Mouse (Mus musculus) hindbrain, postnatal 0 days (tissue): ENCODE measurements around the gene Mcfd2. TPM values are rescaled to one million over a fixed set of nuclear protein-coding genes. Genes with fewer than 3 reads are reported as not detected.

Experiments used
- ATAC-seq: fragments of 200-750 bp; cut with Nextera tagmentation; 2 replicates; pipeline ENCODE4 v1.8.0; 2017; ENCODE audit warnings: mild to moderate bottlenecking, moderate TSS enrichment, moderate library complexity
- DNase-seq: peaks from one replicate; pipeline ENCODE4 v3.0.0-alpha.2; 2015; ENCODE audit warnings: low spot score
- H3K27ac ChIP-seq: fragments of 300-500 bp; sonication (generic); 2 replicates; pipeline ENCODE4 v1.5.1; 2014; ENCODE audit warnings: mild to moderate bottlenecking
- H3K27me3 ChIP-seq: fragments of 300-500 bp; sonication (generic); 2 replicates; pipeline ENCODE4 v1.6.1; 2014; ENCODE audit warnings: low read length, mixed read lengths; ENCODE audit not compliant: insufficient read depth
- H3K36me3 ChIP-seq: fragments of 300-500 bp; sonication (generic); 2 replicates; pipeline ENCODE4 v1.6.1; 2014; ENCODE audit warnings: low read length, mixed read lengths; ENCODE audit not compliant: insufficient read depth
- H3K4me1 ChIP-seq: fragments of 300-500 bp; sonication (generic); 2 replicates; pipeline ENCODE4 v1.6.1; 2014; ENCODE audit warnings: antibody characterized with exemption, low read length, mixed read lengths; ENCODE audit not compliant: insufficient read depth
- H3K4me2 ChIP-seq: fragments of 300-500 bp; sonication (generic); 2 replicates; pipeline ENCODE4 v1.6.1; 2014; ENCODE audit warnings: low read depth, mild to moderate bottlenecking, low read length, moderate library complexity, mixed read lengths
- H3K4me3 ChIP-seq: fragments of 300-500 bp; sonication (generic); 2 replicates; pipeline ENCODE4 v1.5.1; 2014; ENCODE audit warnings: low read length
- H3K9ac ChIP-seq: fragments of 300-500 bp; sonication (generic); replicated peaks from 2 replicates; pipeline ENCODE4 v1.6.1; 2014; ENCODE audit warnings: mild to moderate bottlenecking, low read length, moderate library complexity, mixed read lengths
- H3K9me3 ChIP-seq: fragments of 300-500 bp; sonication (generic); 2 replicates; pipeline ENCODE4 v1.6.1; 2016; ENCODE audit warnings: low read length, mixed read lengths
- CTCF ChIP-seq: IDR thresholded peaks from 2 replicates; pipeline ENCODE4 v1.5.1; 2016; ENCODE audit warnings: antibody characterized with exemption, control low read depth, low read depth
- WGBS: fragments of 180-500 bp; shearing (Covaris S2); extraction: QIAGEN DNeasy Blood & Tissue Kit; methylation state at CpG from one replicate; pipeline ENCODE4 v1.1.7; 2014; 5-methylcytosine and 5-hydroxymethylcytosine counted together
- polyA plus RNA-seq: library from polyadenylated mRNA; unstranded; fragments of >200 nt; fragmentation: Nextera tagmentation; extraction: Ambion mirVana; gene quantifications from 2 replicates; pipeline ENCODE4 v1.2.1, GENCODE M21; 2015
- total RNA-seq: library from RNA; depleted of rRNA; stranded (reverse); fragments of >200 nt; gene quantifications from 2 replicates; pipeline ENCODE4 v1.2.3, GENCODE M21; 2014; rRNA removed

The Mcfd2 gene
- total and polyA plus RNA-seq, 2 experiments from 2014 or later, result 36.5 to 40.4 TPM

DNA sequence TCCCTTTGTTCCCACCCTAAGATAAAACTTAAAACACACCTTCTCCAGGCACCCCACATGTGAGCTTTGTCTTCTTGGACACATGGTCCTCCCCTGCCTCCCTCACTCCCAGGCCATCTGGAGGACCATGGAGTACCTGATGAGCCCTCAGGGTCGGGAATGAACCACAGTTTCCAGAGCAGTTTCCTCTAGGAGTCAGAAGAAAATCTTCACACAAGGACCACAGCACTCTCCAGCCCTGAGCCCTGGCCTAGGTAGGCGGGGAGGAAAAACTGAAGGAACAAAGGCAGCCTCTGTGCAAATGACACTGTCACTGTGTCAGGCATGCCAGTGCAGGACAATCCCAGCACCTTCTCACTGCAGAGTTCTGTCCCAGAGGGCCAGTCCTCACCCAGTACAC lies 41.3 kb downstream of the Mcfd2 start:
- no peak overlapping the region for H3K9ac ChIP-seq

DNA sequence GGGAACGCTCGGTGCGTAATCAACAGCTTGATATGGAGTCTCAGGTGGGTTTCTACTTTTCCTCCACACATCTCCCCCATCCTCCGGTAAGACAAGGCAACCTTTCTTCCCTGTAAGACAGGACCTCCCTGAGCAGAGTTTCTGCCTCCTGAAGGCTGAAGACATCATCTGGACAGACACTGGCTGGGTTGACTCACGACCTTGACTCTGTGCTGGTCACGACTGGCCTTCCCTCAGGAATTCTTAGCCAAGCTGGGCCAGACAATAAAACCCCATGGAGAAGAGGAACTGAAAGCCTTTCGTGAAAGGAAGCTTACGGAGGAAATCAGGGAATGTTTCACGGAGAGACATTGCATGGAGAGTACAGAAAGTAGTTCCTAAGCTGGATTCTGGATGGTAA lies 46.3 kb downstream of the Mcfd2 start:
- WGBS, result 77% methylated on average over 9 of the region's 9 CpGs
- no peak for TF ChIP-seq CTCF
- no peak overlapping the region for H3K9ac ChIP-seq
- H3K9me3 ChIP-seq, result no peaks in the 10 kb centered on the region
- no peak overlapping the region for H3K4me2 ChIP-seq
- no peak overlapping the region for H3K4me3 ChIP-seq
- no peaks in the 10 kb centered on the region for H3K4me1 ChIP-seq
- no peaks in the 10 kb centered on the region for H3K36me3 ChIP-seq
- ATAC-seq (no peak), DNase-seq (no peak)
- no peaks in the 10 kb centered on the region for H3K27me3 ChIP-seq
- H3K27ac ChIP-seq, result no peak overlapping the region

More for the DNA sequence above, 41.3 kb downstream of the Mcfd2 start:
- Histone ChIP-seq H3K4me1 (no peaks in the 10 kb centered on the region), H3K27ac (no peak overlapping the region), H3K27me3 (no peaks in the 10 kb centered on the region), H3K36me3 (no peaks in the 10 kb centered on the region), H3K4me2 (no peak overlapping the region), H3K4me3 (no peak overlapping the region), H3K9me3 (no peaks in the 10 kb centered on the region)
- no peak for TF ChIP-seq CTCF
- DNase-seq (no peak), ATAC-seq (no peak)
- WGBS, result 46% methylated on average over 2 of the region's 2 CpGs

DNA sequence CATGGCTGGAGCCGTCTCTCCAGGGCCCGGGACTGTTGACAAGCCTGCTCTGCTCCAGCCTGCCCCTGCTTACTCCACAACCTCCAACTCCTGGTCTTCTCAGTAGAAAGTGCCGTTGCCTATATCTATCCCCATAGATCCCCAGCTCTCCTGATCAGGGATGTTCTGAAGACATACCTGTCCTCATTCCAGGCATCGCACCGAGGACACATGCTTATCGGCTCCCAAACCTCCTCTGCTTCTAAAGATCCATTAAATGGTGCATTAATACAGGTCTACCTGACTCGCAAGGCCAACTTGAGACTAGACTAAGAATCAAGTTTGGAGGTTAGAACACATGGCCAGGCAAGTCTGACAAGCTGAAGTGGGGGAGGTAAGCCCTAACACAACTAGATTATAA lies 51.2 kb downstream of the Mcfd2 start:
- 93% methylated on average over 7 of the region's 7 CpGs for whole genome bisulfite sequencing
- Histone ChIP-seq H3K27me3 (no peaks in the 10 kb centered on the region), H3K4me2 (no peak overlapping the region), H3K9me3 (no peaks in the 10 kb centered on the region), H3K4me1 (no peaks in the 10 kb centered on the region), H3K4me3 (no peak overlapping the region), H3K9ac (no peak overlapping the region), H3K27ac (no peak overlapping the region), H3K36me3 (no peaks in the 10 kb centered on the region)
- ATAC-seq (no peak), DNase-seq (no peak)
- no peak for TF ChIP-seq CTCF

DNA sequence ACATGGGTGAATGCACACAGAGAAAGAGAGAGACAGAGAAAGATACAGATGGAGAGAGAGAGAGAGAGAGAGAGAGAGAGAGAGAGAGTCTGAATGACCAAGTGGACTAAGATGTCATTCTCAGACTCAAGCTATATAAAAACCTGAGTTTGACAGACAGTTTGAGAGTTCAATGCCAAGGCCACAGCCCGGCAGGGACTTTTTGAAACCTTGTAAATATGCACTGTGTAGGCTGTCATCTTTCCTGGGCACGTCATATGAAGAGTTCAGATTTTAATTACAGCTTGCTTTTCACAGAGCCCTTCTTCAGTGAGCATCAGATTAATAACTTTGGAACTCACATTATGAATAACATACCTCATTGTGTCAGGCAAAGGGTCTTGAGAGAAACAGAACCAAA lies 55.2 kb downstream of the Mcfd2 start:
- Histone ChIP-seq H3K27me3 (no peaks in the 10 kb centered on the region), H3K36me3 (no peaks in the 10 kb centered on the region), H3K9me3 (no peaks in the 10 kb centered on the region), H3K4me2 (no peak overlapping the region), H3K4me3 (no peak overlapping the region), H3K4me1 (no peaks in the 10 kb centered on the region), H3K27ac (no peak overlapping the region), H3K9ac (no peak overlapping the region)
- DNase-seq, result no peak
- WGBS, result 56% methylated on average over 2 of the region's 2 CpGs
- no peak for ATAC-seq
- no peak for TF ChIP-seq CTCF

DNA sequence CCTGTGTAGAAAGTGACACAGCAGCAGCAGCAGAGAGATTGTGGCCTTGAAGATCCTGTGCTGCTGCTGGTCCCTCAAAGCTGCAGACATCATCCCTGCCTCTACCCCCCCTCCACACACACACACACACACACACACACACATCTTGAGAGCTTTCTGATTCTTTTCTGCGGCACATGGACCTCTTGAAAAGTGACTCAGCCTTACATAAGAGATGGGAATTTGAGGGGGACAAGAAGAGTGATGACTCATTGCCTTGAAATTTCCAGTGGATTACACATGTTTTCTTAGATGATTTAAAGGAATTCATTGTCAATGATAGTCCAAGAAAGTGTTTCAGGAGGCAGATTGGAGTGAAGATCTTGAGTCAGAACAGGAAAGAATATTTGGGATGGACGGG lies 58.9 kb downstream of the Mcfd2 start:
- no peak for ATAC-seq
- no peaks in the 10 kb centered on the region for H3K36me3 ChIP-seq
- TF ChIP-seq CTCF, result no peak
- H3K9me3 ChIP-seq, result no peaks in the 10 kb centered on the region
- H3K4me2 ChIP-seq, result no peak overlapping the region
- DNase-seq, result no peak
- H3K27me3 ChIP-seq, result no peaks in the 10 kb centered on the region
- no peaks in the 10 kb centered on the region for H3K4me1 ChIP-seq
- no peak overlapping the region for H3K27ac ChIP-seq
- WGBS, result 92% methylated on average over 2 of the region's 2 CpGs
- H3K4me3 ChIP-seq, result no peak overlapping the region
- H3K9ac ChIP-seq, result no peak overlapping the region

Other genes starting within 250 kb of the Mcfd2 start
- 12.8 and 15.7 TPM in 2 replicates for gene Pigf, start 240.5 kb downstream of the Mcfd2 start, total RNA-seq
- 31.3 and 33.3 TPM in 2 replicates for gene Pigf, start 240.5 kb downstream of the Mcfd2 start, polyA plus RNA-seq
- gene Cript, start 240.4 kb downstream of the Mcfd2 start, total RNA-seq, result 37.3 and 53.7 TPM in 2 replicates
- gene Cript, start 240.4 kb downstream of the Mcfd2 start, polyA plus RNA-seq, result 184 and 186 TPM in 2 replicates
- gene Socs5, start 158.3 kb downstream of the Mcfd2 start, total RNA-seq, result 13.8 and 18.9 TPM in 2 replicates
- gene Socs5, start 158.3 kb downstream of the Mcfd2 start, polyA plus RNA-seq, result 12.3 and 13.7 TPM in 2 replicates
- gene Ttc7, start 17.0 kb upstream of the Mcfd2 start, total RNA-seq, result 9.9 and 10.9 TPM in 2 replicates
- gene Ttc7, start 17.0 kb upstream of the Mcfd2 start, polyA plus RNA-seq, result 9.0 and 13.3 TPM in 2 replicates
- gene Stpg4, start 161.8 kb upstream of the Mcfd2 start, total RNA-seq, result 0.31 TPM in 1 of 2 replicates, not detected in the other
- gene Stpg4, start 161.8 kb upstream of the Mcfd2 start, polyA plus RNA-seq, result not detected in 2 replicates
- gene Calm2, start 181.0 kb upstream of the Mcfd2 start, total RNA-seq, result 841 and 932 TPM in 2 replicates
- gene Calm2, start 181.0 kb upstream of the Mcfd2 start, polyA plus RNA-seq, result 3,128 and 3,189 TPM in 2 replicates